Mouse (Mus musculus) hindbrain, postnatal 0 days (tissue): ENCODE data around the gene Fam217a. TPM values are rescaled to one million over a fixed set of nuclear protein-coding genes. Genes with fewer than 3 reads are reported as not detected.
"Not testable (repeated sequence)": the region's sequence is repeated elsewhere in the genome, so short reads cannot be mapped to it uniquely, and the experiment has no call there.

Experiments
- ATAC-seq: fragments of 200-750 bp; cut with Nextera tagmentation; 2 replicates; pipeline ENCODE4 v1.8.0; 2017; ENCODE audit warnings: mild to moderate bottlenecking, moderate TSS enrichment, moderate library complexity
- DNase-seq: peaks from one replicate; pipeline ENCODE4 v3.0.0-alpha.2; 2015; ENCODE audit warnings: low spot score
- H3K27ac ChIP-seq: fragments of 300-500 bp; sonication (generic); 2 replicates; pipeline ENCODE4 v1.5.1; 2014; ENCODE audit warnings: mild to moderate bottlenecking
- H3K27me3 ChIP-seq: fragments of 300-500 bp; sonication (generic); 2 replicates; pipeline ENCODE4 v1.6.1; 2014; ENCODE audit warnings: low read length, mixed read lengths; ENCODE audit not compliant: insufficient read depth
- H3K36me3 ChIP-seq: fragments of 300-500 bp; sonication (generic); 2 replicates; pipeline ENCODE4 v1.6.1; 2014; ENCODE audit warnings: low read length, mixed read lengths; ENCODE audit not compliant: insufficient read depth
- H3K4me1 ChIP-seq: fragments of 300-500 bp; sonication (generic); 2 replicates; pipeline ENCODE4 v1.6.1; 2014; ENCODE audit warnings: antibody characterized with exemption, low read length, mixed read lengths; ENCODE audit not compliant: insufficient read depth
- H3K4me2 ChIP-seq: fragments of 300-500 bp; sonication (generic); 2 replicates; pipeline ENCODE4 v1.6.1; 2014; ENCODE audit warnings: low read depth, mild to moderate bottlenecking, low read length, moderate library complexity, mixed read lengths
- H3K4me3 ChIP-seq: fragments of 300-500 bp; sonication (generic); 2 replicates; pipeline ENCODE4 v1.5.1; 2014; ENCODE audit warnings: low read length
- H3K9ac ChIP-seq: fragments of 300-500 bp; sonication (generic); replicated peaks from 2 replicates; pipeline ENCODE4 v1.6.1; 2014; ENCODE audit warnings: mild to moderate bottlenecking, low read length, moderate library complexity, mixed read lengths
- H3K9me3 ChIP-seq: fragments of 300-500 bp; sonication (generic); 2 replicates; pipeline ENCODE4 v1.6.1; 2016; ENCODE audit warnings: low read length, mixed read lengths
- CTCF ChIP-seq: IDR thresholded peaks from 2 replicates; pipeline ENCODE4 v1.5.1; 2016; ENCODE audit warnings: antibody characterized with exemption, control low read depth, low read depth
- WGBS: fragments of 180-500 bp; shearing (Covaris S2); extraction: QIAGEN DNeasy Blood & Tissue Kit; methylation state at CpG from one replicate; pipeline ENCODE4 v1.1.7; 2014; 5-methylcytosine and 5-hydroxymethylcytosine counted together
- polyA plus RNA-seq: library from polyadenylated mRNA; unstranded; fragments of >200 nt; fragmentation: Nextera tagmentation; extraction: Ambion mirVana; gene quantifications from 2 replicates; pipeline ENCODE4 v1.2.1, GENCODE M21; 2015
- total RNA-seq: library from RNA; depleted of rRNA; stranded (reverse); fragments of >200 nt; gene quantifications from 2 replicates; pipeline ENCODE4 v1.2.3, GENCODE M21; 2014; rRNA removed

Gene Fam217a
- total RNA-seq (0.16 and 0.32 TPM in 2 replicates), polyA plus RNA-seq (1.2 TPM in 2 replicates)

- H3K36me3 ChIP-seq, result no peaks in the 10 kb centered on the region
- 81% methylated on average over 4 of the region's 4 CpGs for WGBS
- no peaks in the 10 kb centered on the region for H3K9me3 ChIP-seq
- no peak within 1 kb of the TSS for H3K4me3 ChIP-seq
- no peak for TF ChIP-seq CTCF
- no peaks in the 10 kb centered on the region for H3K27me3 ChIP-seq
- H3K27ac ChIP-seq, result no peak within 1 kb of the TSS
- DNase-seq (no peak), ATAC-seq (no peak)
- H3K4me2 ChIP-seq, result no peak within 1 kb of the TSS
- H3K9ac ChIP-seq, result no peak within 1 kb of the TSS
- no peaks in the 10 kb centered on the region for H3K4me1 ChIP-seq
Measured at GRCm38 (mm10) chr13:34924210-34924609, at the start of gene Fam217a, which contains the start of gene 4933417A18Rik. Gene Fam217a (minus strand): TSS chr13:34924310. Gene 4933417A18Rik (plus strand): TSS chr13:34924409.

- no peak overlapping the region for H3K4me2 ChIP-seq
- TF ChIP-seq CTCF, result peak; percentile 14; the same call in 1 of the 2 replicates
- no peak overlapping the region for H3K27ac ChIP-seq
- ATAC-seq (no peak), DNase-seq (no peak)
- no peaks in the 10 kb centered on the region for H3K9me3 ChIP-seq
- H3K36me3 ChIP-seq, result peaks cover 10% of the 10 kb centered on the region; the same call in 1 of the 2 replicates
- H3K9ac ChIP-seq, result no peak overlapping the region
- H3K4me3 ChIP-seq, result no peak overlapping the region
- WGBS, result 46% methylated on average over 1 of the region's 1 CpGs
- no peaks in the 10 kb centered on the region for H3K27me3 ChIP-seq
- no peaks in the 10 kb centered on the region for H3K4me1 ChIP-seq
Measured at GRCm38 (mm10) chr13:34973770-34974169, 49.7 kb upstream of the Fam217a start.

- 50% methylated on average over 1 of the region's 1 CpGs for WGBS
- TF ChIP-seq CTCF, result peak; percentile 38
- H3K27me3 ChIP-seq, result no peaks in the 10 kb centered on the region
- ATAC-seq (no peak), DNase-seq (no peak)
- no peak overlapping the region for H3K4me2 ChIP-seq
- H3K4me3 ChIP-seq, result no peak overlapping the region
- H3K36me3 ChIP-seq, result peaks cover 9% of the 10 kb centered on the region; the same call in 1 of the 2 replicates
- H3K9ac ChIP-seq, result no peak overlapping the region
- H3K4me1 ChIP-seq, result no peaks in the 10 kb centered on the region
- H3K27ac ChIP-seq, result no peak overlapping the region
- no peaks in the 10 kb centered on the region for H3K9me3 ChIP-seq
Measured at GRCm38 (mm10) chr13:34973149-34973548, 49.0 kb upstream of the Fam217a start.

- H3K9me3 ChIP-seq, H3K9ac ChIP-seq, H3K4me3 ChIP-seq, H3K4me2 ChIP-seq, H3K36me3 ChIP-seq, ATAC-seq, H3K27me3 ChIP-seq, H3K4me1 ChIP-seq, DNase-seq, H3K27ac ChIP-seq: not testable (repeated sequence)
Measured at GRCm38 (mm10) chr13:34972456-34972855, 48.3 kb upstream of the Fam217a start.

GRCm38 (mm10) chr13:34965647-34966046 lies 41.5 kb upstream of the Fam217a start:
- not testable (repeated sequence) for ATAC-seq, H3K4me2 ChIP-seq, H3K9ac ChIP-seq, H3K4me3 ChIP-seq, H3K36me3 ChIP-seq, H3K27ac ChIP-seq, H3K4me1 ChIP-seq, H3K9me3 ChIP-seq, H3K27me3 ChIP-seq, DNase-seq
- WGBS, result 78% methylated on average over 9 of the region's 9 CpGs

GRCm38 (mm10) chr13:34964866-34965265 lies 40.8 kb upstream of the Fam217a start:
- no peak for ATAC-seq
- no peaks in the 10 kb centered on the region; the same call in 1 of the 2 replicates for H3K27me3 ChIP-seq
- no peak for DNase-seq
- peak overlapping the region; percentile 76 for H3K4me2 ChIP-seq
- H3K9me3 ChIP-seq, result no peaks in the 10 kb centered on the region
- H3K27ac ChIP-seq, result no peak overlapping the region
- TF ChIP-seq CTCF, result no peak
- H3K9ac ChIP-seq, result no peak overlapping the region
- H3K4me1 ChIP-seq, result no peaks in the 10 kb centered on the region
- H3K4me3 ChIP-seq, result peak overlapping the region; percentile 40
- 6% methylated on average over 5 of the region's 5 CpGs for WGBS
- H3K36me3 ChIP-seq, result no peaks in the 10 kb centered on the region

GRCm38 (mm10) chr13:34964419-34964818 lies 40.3 kb upstream of the Fam217a start:
- ATAC-seq (0 out of 2 replicates have a peak, but pooled peaks have one; percentile 15), DNase-seq (peak; percentile 12)
- 5% methylated on average over 14 of the region's 14 CpGs for whole genome bisulfite sequencing
- Histone ChIP-seq H3K9ac (no peak overlapping the region), H3K9me3 (no peaks in the 10 kb centered on the region), H3K4me3 (peak overlapping the region; percentile 40), H3K27me3 (no peaks in the 10 kb centered on the region; the same call in 1 of the 2 replicates), H3K4me2 (peak overlapping the region; percentile 76), H3K36me3 (no peaks in the 10 kb centered on the region), H3K4me1 (no peaks in the 10 kb centered on the region), H3K27ac (no peak overlapping the region)
- TF ChIP-seq CTCF, result no peak
